Mouse (Mus musculus) kidney, adult 9 months (tissue): Measurements from ENCODE around the gene Gm10406.
"Not testable (repeated sequence)": the region's sequence is repeated elsewhere in the genome, so short reads cannot be mapped to it uniquely, and the experiment has no call there.

Source experiments
- DNase-seq: peaks from one replicate; pipeline ENCODE4 v3.0.0; 2022

Gene Gm10406

DNA sequence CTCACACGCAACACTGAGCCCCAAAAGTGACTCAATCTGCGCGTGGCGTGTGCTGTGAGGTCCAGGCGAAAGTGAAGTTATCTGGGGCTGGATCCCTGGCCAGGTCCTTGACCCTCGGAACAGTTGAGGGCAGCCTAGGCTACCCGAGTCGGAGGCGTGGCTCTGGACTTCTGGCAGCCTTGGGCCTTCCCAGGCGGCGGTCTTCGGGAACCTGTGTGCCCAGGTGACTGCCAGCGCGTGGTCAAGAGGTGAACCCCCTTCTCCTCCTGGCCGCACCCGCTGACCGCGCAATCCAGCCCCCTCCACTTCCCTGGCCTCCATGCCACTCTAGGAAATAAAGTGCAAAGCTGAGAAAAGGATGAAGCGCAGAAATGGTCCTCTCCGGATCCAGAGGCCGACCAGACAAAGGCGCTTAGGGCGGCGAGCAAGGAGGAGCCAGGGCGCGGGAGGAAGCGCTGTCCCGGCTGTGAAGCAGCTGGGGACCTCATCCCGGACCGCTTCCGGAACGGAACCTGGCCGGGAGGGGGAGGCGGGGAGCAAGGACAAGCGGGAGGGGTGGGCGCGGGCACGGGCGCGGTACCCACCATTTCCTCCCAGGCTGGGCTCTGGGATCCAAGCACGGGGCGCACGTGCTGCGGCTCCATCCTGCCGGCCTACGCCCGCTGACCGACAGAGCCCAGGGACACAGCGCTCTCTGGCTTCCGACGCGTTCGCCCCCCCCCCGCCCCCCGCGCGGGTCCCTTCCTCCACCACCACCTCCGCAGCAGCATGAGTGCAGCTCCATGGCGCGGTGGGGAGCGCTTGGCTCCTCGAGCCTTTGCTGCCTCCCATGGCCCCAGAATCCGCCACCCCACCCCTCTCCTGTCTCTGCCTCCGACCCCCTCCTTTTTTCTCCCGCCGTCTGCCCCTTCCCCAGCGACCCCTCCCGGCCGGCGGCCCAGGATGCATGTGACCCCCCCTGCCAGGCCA is at the start of gene Gm10406:
Gm10406 (minus strand) TSS at position 669 of the 969 bp plus-strand sequence.
- DNase-seq, result peak; percentile 7

DNA sequence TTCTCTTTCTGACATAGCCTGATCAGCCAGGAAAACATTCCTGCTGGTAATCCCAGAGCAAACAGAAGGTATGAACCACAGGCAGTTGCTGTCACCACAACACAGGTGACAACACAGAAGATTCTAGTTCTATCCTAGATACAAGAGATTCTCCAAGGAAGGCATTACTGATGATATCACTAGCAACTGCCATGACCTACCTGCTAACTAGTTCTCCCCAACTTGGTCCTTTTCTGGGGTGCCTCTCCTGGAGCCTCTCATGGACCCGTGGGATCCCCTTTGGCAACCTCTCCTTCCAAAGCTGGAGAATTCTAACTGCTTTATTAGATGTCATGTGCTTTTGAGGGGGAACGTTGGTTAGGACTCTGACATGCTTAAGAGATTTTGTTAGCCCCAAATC is 17.6 kb upstream of the Gm10406 start, which contains the start of gene Gm3685:
Gm3685 (minus strand) TSS at position 101 of the 400 bp plus-strand sequence.
- not testable (repeated sequence) for DNase-seq

DNA sequence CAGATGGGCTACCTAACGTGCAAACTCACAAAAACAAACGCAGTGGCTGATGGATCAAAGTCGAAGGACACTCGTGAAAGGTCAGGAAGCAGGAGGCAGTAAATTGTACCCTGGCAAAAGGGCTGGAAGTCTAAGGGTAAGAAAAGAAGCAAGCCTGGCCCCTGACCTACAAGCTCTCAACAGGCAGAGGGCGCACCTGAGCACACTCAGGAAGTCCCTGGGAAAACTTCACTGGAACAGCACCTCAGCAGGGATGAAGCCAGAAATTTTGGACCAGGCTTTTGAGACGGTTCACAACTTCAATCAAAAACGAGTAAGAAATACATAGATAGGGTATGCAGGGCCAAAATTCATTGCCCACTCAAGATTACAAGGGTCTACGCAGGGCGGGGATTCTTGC is 975 bp downstream of the Gm10406 start:
- DNase-seq, result peak; percentile 19

DNA sequence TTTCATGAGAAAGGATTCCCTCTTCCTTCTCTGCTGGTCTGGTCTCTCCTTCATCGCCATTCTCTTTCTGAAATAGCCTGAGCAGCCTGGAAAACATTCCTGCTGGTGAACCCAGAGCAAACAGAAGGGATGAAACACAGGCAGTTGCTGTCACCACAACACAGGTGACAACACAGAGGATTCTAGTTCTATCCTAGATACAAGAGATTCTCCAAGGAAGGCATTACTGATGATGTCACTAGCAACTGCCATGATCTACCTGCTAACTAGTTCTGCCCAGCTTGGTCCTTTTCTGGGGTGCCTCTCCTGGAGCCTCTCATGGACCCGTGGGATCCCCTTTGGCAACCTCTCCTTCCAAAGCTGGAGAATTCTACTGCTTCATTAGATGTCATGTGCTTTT is 53.5 kb downstream of the Gm10406 start, which contains the start of gene Gm6356:
Gm6356 (minus strand) TSS at position 101 of the 400 bp plus-strand sequence.
- not testable (repeated sequence) for DNase-seq
